Mouse (Mus musculus) E14TG2a.4 (cell line): ENCODE data around the gene Slc2a8.

Experiments used
- H3K27me3 ChIP-seq: 2 replicates; pipeline ENCODE4 v1.6.1; 2014; ENCODE audit warnings: low read length, control low read depth; ENCODE audit not compliant: insufficient read depth
- H3K36me3 ChIP-seq: 2 replicates; pipeline ENCODE4 v1.6.1; 2014; ENCODE audit warnings: low read length, control low read depth; ENCODE audit not compliant: insufficient read depth
- H3K4me1 ChIP-seq: replicated peaks from 2 replicates; pipeline ENCODE4 v1.6.1; 2014; ENCODE audit warnings: low read depth, low read length, control low read depth
- H3K4me3 ChIP-seq: replicated peaks from 2 replicates; pipeline ENCODE4 v1.5.1; 2014; ENCODE audit warnings: mild to moderate bottlenecking, low read length
- H3K9me3 ChIP-seq: 2 replicates; pipeline ENCODE4 v1.6.1; 2014; ENCODE audit warnings: low read length, control low read depth
- CTCF ChIP-seq: conservative IDR thresholded peaks from 2 replicates; pipeline ENCODE4 v1.5.1; 2014; ENCODE audit warnings: low read length
- NANOG ChIP-seq: IDR thresholded peaks from 2 replicates; pipeline ENCODE4 v1.6.1; 2014; ENCODE audit warnings: borderline replicate concordance, low read length, mixed read lengths
- POU5F1 ChIP-seq: IDR thresholded peaks from 2 replicates; pipeline ENCODE4 v1.6.1; 2014; ENCODE audit warnings: low read length, borderline replicate concordance

Slc2a8 gene

DNA sequence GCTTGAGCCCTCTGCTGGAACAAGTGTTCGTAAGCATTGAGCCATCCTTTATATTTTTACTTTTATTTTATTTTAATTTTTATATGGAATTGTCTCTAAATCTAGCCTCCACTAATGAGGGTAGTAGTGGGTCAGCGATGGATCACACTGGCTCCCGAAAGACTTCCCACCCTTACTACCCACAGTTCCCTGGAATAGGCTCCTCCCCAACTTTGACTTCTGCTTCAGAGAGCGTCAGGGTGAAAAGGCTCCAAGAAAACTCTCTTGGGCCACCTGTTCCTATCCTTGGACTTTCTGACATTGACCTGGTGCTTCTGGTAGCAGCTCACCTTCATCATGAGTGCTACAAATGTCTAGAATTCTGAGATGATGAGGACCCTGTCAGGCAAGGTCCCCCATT, 817 bp upstream of the Slc2a8 start:
- Histone ChIP-seq H3K4me1 (peaks cover 86% of the 10 kb centered on the region), H3K4me3 (peak overlapping the region; percentile 91), H3K36me3 (peaks cover 30% of the 10 kb centered on the region), H3K27me3 (no peaks in the 10 kb centered on the region), H3K9me3 (no peaks in the 10 kb centered on the region)
- TF ChIP-seq CTCF (no peak), POU5F1 (no peak), NANOG (no peak)

DNA sequence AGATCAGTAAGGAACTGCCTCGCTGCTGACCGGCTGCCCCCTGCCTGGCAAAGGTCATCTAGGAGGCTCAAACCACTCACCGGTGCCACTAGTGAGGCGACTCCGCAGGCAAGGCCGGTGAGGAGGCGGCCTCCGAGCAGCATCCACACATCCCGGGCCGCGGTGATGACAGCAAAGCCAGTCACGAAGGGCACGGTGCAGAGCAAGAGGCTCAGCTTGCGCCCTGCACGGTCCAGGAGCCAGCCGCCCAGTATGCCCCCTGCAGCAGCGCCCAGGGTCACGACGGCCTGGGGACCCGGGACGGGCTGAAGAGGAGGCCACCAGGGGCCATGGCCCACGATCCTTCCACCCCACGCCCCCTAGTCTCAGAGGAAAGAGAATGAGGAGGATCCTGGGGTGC, 602 bp downstream of the Slc2a8 start:
- Histone ChIP-seq H3K9me3 (no peaks in the 10 kb centered on the region), H3K4me3 (peak overlapping the region; percentile 91), H3K4me1 (peaks cover 84% of the 10 kb centered on the region)

DNA sequence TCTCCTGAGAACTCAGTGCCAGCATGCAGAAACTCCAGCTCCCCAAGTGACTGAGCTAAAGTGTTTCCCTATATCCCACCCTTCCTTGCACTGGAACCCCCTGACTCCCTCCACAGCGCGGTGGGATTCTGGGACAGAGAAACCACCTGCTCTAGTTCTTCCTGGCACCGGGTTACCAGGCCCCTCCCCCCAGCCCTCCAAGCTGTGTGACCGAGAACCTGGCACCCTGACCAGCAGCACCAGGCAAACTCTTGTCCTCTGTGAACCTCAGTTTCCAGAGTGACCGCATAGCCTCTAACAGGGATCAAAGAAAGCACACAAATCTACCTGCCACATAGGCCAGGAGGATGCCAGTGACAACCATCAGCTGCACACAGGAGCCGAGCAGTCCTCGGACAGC, 2.2 kb downstream of the Slc2a8 start:
- Histone ChIP-seq H3K36me3 (peaks cover 60% of the 10 kb centered on the region), H3K27me3 (no peaks in the 10 kb centered on the region), H3K4me1 (peaks cover 73% of the 10 kb centered on the region), H3K4me3 (0 out of 2 replicates have a peak overlapping the region, but pooled peaks have one; percentile 24), H3K9me3 (no peaks in the 10 kb centered on the region)
- TF ChIP-seq CTCF (0 out of 2 replicates have a peak, but pooled peaks have one; percentile 4), POU5F1 (no peak)

More for the DNA sequence above, 602 bp downstream of the Slc2a8 start:
- Histone ChIP-seq H3K36me3 (peaks cover 44% of the 10 kb centered on the region), H3K27me3 (no peaks in the 10 kb centered on the region)
- TF ChIP-seq NANOG, result no peak
- no peak for TF ChIP-seq CTCF
- TF ChIP-seq POU5F1, result no peak

DNA sequence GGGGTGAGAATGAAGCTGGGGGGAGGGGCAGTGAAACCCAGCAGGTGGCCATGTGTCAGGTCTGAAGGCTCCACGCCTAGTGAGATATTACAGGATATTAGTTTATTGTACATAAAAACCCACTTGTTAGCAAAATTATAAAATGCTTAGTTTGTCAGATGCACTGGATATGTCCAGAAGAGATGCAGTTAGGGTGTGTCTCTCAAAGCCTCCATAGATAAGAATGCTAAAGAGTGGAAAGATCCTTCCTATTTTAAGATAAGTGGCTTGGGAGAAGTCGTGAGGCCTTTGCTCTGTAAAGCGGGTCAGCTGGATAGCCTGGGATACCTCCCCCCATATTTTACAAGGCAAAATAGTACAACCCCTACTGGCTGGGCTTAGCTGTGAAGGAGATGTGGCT, 3.2 kb downstream of the Slc2a8 start:
- Histone ChIP-seq H3K9me3 (no peaks in the 10 kb centered on the region), H3K4me3 (no peak overlapping the region), H3K4me1 (peaks cover 63% of the 10 kb centered on the region), H3K27me3 (no peaks in the 10 kb centered on the region), H3K36me3 (peaks cover 70% of the 10 kb centered on the region)
- TF ChIP-seq CTCF, result no peak
- TF ChIP-seq POU5F1, result no peak
- TF ChIP-seq NANOG, result no peak

DNA sequence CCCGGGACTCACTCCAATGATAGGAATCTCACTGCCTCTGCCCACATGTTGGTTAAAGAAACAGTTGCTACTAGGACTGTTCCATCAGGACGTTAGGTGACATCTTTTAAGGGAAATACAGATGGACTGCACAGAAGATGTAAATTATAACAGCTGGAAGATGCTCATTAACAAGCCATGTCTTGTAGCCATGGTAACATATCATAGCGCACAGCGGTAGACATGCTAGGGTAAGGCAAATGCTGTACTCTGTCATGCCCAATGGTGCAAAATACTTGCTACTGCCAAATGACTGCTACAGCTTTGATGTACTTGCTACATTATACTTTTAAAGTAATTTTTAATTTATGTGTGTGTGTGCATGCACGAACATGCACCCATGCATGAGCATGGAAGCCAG, 4.8 kb downstream of the Slc2a8 start:
- peaks cover 84% of the 10 kb centered on the region for H3K36me3 ChIP-seq
- TF ChIP-seq POU5F1 (no peak), NANOG (no peak), CTCF (no peak)

DNA sequence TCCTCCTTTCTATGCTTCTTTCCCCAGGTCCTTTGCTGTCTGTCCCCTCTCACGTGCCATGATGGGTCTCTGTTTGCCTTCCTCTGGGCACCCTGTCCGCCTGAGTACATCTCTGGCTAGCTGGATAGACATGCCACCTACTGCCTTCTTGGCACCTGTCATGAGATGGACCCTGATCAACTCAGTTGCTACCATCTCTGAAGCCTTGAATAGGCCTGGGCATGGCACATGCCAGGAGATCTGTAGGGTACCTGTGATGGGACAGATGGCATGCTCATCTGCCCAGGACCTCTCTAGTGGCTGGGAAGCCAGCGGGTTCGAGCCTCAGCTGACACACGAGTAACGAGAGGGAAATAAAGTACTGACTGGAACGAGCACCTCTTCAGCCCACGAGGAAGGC, 7.7 kb downstream of the Slc2a8 start:
- TF ChIP-seq POU5F1 (no peak), CTCF (no peak), NANOG (no peak)
- H3K36me3 ChIP-seq, result peaks cover 72% of the 10 kb centered on the region
- peaks cover 55% of the 10 kb centered on the region for H3K4me1 ChIP-seq
- H3K27me3 ChIP-seq, result no peaks in the 10 kb centered on the region
- H3K4me3 ChIP-seq, result no peak overlapping the region
- no peaks in the 10 kb centered on the region for H3K9me3 ChIP-seq

More for the DNA sequence above, 4.8 kb downstream of the Slc2a8 start:
- no peaks in the 10 kb centered on the region for H3K27me3 ChIP-seq
- peaks cover 54% of the 10 kb centered on the region for H3K4me1 ChIP-seq
- H3K4me3 ChIP-seq, result no peak overlapping the region
- no peaks in the 10 kb centered on the region for H3K9me3 ChIP-seq

DNA sequence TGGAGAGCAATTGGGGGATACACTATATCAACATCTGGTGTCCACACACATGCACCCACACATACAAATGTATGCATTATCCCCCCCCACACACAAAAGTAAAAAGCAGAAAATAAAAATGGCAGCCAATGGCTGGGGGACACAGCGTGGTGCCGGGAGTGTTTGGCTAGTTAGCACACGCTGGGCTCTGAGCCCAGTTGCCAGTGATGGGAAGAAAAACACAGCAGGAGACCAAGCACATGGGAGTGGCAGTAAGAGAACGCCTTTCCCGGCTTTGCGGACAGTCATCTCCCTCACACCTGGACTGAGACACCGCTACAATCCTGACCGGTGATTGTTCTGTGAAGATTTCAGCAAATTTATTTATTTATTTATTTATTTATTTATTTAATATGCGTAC, 10.6 kb downstream of the Slc2a8 start:
- Histone ChIP-seq H3K4me3 (no peak overlapping the region), H3K27me3 (no peaks in the 10 kb centered on the region), H3K36me3 (peaks cover 49% of the 10 kb centered on the region), H3K9me3 (no peaks in the 10 kb centered on the region), H3K4me1 (peaks cover 48% of the 10 kb centered on the region)
- TF ChIP-seq POU5F1, result no peak
- no peak for TF ChIP-seq CTCF
- no peak for TF ChIP-seq NANOG

DNA sequence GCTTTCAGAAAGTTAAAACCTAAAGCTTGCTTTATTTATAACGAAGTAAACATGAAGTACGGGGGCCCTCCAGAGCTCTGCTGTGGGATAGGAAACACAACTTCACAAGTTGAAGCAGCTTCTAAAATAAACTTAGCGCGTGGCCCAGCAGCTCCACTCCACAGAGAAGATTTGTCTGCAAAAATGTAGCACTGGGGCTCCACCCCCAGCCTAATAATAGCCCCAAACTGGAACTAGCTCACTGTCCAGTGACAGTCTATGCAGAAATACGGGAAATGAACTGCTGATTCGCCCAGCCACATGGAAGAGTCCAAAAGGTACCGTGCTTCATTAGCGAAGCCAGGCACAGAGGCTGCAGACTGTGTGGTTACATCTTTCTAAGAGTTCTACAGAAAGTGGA, 12.6 kb downstream of the Slc2a8 start:
- Histone ChIP-seq H3K4me3 (no peak overlapping the region), H3K27me3 (no peaks in the 10 kb centered on the region)

DNA sequence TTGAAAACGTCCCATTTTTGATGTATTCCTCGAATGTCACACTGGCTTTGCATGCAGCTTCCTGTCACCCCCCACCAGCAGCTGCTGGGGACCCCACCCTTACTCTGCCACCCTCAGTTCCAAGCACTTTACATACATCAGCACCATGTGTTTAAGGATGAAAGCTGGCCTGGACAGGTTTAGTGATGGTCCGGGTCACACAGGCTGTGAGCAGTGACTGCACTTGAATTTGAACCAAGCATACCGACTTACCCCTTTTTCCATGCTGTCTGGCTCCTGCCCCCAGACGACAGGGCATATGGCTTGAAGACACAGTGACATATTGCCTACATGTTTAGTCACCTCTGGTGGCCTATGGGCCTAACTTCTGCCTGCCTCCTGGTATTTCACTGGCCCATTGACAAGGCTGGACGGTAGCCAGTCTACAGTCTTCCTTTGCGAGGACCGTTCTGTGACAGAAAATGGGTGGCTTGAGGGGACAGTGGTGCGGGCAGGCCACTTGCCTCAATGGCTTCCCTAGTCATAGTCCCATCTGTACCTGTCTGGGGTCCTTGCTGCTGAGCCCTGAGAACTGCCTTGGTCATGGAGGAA, 13.8 kb downstream of the Slc2a8 start:
- TF ChIP-seq NANOG (no peak), CTCF (no peak), POU5F1 (no peak)
- Histone ChIP-seq H3K4me3 (peak overlapping the region; percentile 86), H3K27me3 (no peaks in the 10 kb centered on the region), H3K4me1 (peaks cover 68% of the 10 kb centered on the region), H3K36me3 (peaks cover 38% of the 10 kb centered on the region), H3K9me3 (no peaks in the 10 kb centered on the region)

More for the DNA sequence above, 12.6 kb downstream of the Slc2a8 start:
- H3K9me3 ChIP-seq, result no peaks in the 10 kb centered on the region
- TF ChIP-seq POU5F1, result no peak
- no peak for TF ChIP-seq CTCF
- TF ChIP-seq NANOG, result no peak
- peaks cover 38% of the 10 kb centered on the region for H3K36me3 ChIP-seq
- H3K4me1 ChIP-seq, result peaks cover 60% of the 10 kb centered on the region
